Mouse (Mus musculus) c-Kit-positive CD71-positive TER-119-negative erythroid progenitor cells, embryonic 14.5 days (primary cell): ENCODE data around the gene Cd6.

Source experiments
- DNase-seq: peaks from one replicate; pipeline ENCODE4 v3.0.0-alpha.2; 2013; ENCODE audit warnings: low read depth

Gene Cd6

GRCm38 (mm10) chr19:10801906-10802305, 28.0 kb downstream of the Cd6 start:
- DNase-seq: no peak

GRCm38 (mm10) chr19:10801070-10801469, 28.8 kb downstream of the Cd6 start:
- no peak for DNase-seq

GRCm38 (mm10) chr19:10799155-10799554, 30.7 kb downstream of the Cd6 start:
- no peak for DNase-seq

- DNase-seq: no peak
Observed at GRCm38 (mm10) chr19:10798576-10798975, 31.3 kb downstream of the Cd6 start.

- no peak for DNase-seq
Observed at GRCm38 (mm10) chr19:10794916-10795315, 34.9 kb downstream of the Cd6 start.

GRCm38 (mm10) chr19:10793044-10793443, 36.8 kb downstream of the Cd6 start:
- no peak for DNase-seq

- DNase-seq: no peak
Observed at GRCm38 (mm10) chr19:10790323-10790722, 39.5 kb downstream of the Cd6 start.

GRCm38 (mm10) chr19:10788242-10788641, 41.6 kb downstream of the Cd6 start:
- DNase-seq: no peak

GRCm38 (mm10) chr19:10787406-10787805, 42.5 kb downstream of the Cd6 start:
- DNase-seq: no peak

- DNase-seq: no peak
Observed at GRCm38 (mm10) chr19:10786753-10787152, 43.1 kb downstream of the Cd6 start.

GRCm38 (mm10) chr19:10784796-10785459, 44.9 kb downstream of the Cd6 start:
- DNase-seq: no peak

GRCm38 (mm10) chr19:10784061-10784460, 45.8 kb downstream of the Cd6 start:
- no peak for DNase-seq

- DNase-seq: no peak
Observed at GRCm38 (mm10) chr19:10783168-10783567, 46.7 kb downstream of the Cd6 start.

GRCm38 (mm10) chr19:10781641-10782040, 48.2 kb downstream of the Cd6 start:
- no peak for DNase-seq

- no peak for DNase-seq
Observed at GRCm38 (mm10) chr19:10776906-10777305, 53.0 kb downstream of the Cd6 start.

GRCm38 (mm10) chr19:10774141-10774540, 55.7 kb downstream of the Cd6 start:
- no peak for DNase-seq

- DNase-seq: no peak
Observed at GRCm38 (mm10) chr19:10773384-10773783, 56.5 kb downstream of the Cd6 start.

- DNase-seq: no peak
Observed at GRCm38 (mm10) chr19:10772866-10773265, 57.0 kb downstream of the Cd6 start.

GRCm38 (mm10) chr19:10771995-10772394, 57.9 kb downstream of the Cd6 start:
- no peak for DNase-seq

GRCm38 (mm10) chr19:10769429-10770195, 60.2 kb downstream of the Cd6 start:
- DNase-seq: no peak

GRCm38 (mm10) chr19:10768694-10769428, 61.0 kb downstream of the Cd6 start:
- no peak for DNase-seq

GRCm38 (mm10) chr19:10767631-10768030, 62.2 kb downstream of the Cd6 start:
- no peak for DNase-seq
